Mouse (Mus musculus) embryonic facial prominence, embryonic 15.5 days (tissue): ENCODE measurements around the gene F830045P16Rik. TPM values are rescaled to one million over a fixed set of nuclear protein-coding genes. Genes with fewer than 3 reads are reported as not detected.

Experiments
- polyA plus RNA-seq: library from polyadenylated mRNA; unstranded; fragments of >200 nt; fragmentation: Nextera tagmentation; extraction: Ambion mirVana; gene quantifications from 2 replicates; pipeline ENCODE4 v1.2.1, GENCODE M21; 2015

The F830045P16Rik gene
- polyA plus RNA-seq, 1 experiment from 2014 or later, result 0.19 TPM

Other genes with a start within 250 kb of the F830045P16Rik start
- gene Ckap2l, start 239.4 kb downstream of the F830045P16Rik start, polyA plus RNA-seq, result 39.8 and 51.0 TPM in 2 replicates
- gene Il1a, start 226.6 kb downstream of the F830045P16Rik start, polyA plus RNA-seq, result 0.20 TPM in 1 of 2 replicates, not detected in the other
- gene Il1b, start 165.5 kb downstream of the F830045P16Rik start, polyA plus RNA-seq, result 0.17 and 0.36 TPM in 2 replicates
- 30.9 and 32.8 TPM in 2 replicates for gene Sirpa, start 56.2 kb upstream of the F830045P16Rik start, polyA plus RNA-seq
- not detected in 2 replicates for gene Pdyn, start 163.2 kb upstream of the F830045P16Rik start, polyA plus RNA-seq